Mouse (Mus musculus) ES-E14 (cell line): Measurements from ENCODE around the gene Cspg4. TPM values are rescaled to one million over a fixed set of nuclear protein-coding genes. Genes with fewer than 3 reads are reported as not detected.
"Not testable (repeated sequence)": the region's sequence is repeated elsewhere in the genome, so short reads cannot be mapped to it uniquely, and the experiment has no call there.

ENCODE experiments used
- DNase-seq: peaks from one replicate; pipeline ENCODE4 v3.0.0-alpha.2; 2013; ENCODE audit warnings: low read depth, low spot score
- H3K27ac ChIP-seq: 2 replicates; pipeline ENCODE4 v1.5.1; 2012; ENCODE audit warnings: low read depth, mild to moderate bottlenecking, low read length, moderate library complexity, mixed read lengths; ENCODE audit not compliant: poor library complexity, insufficient read depth, severe bottlenecking
- H3K36me3 ChIP-seq: 2 replicates; pipeline ENCODE4 v1.6.1; 2012; ENCODE audit warnings: mild to moderate bottlenecking, low read length, moderate library complexity, mixed read lengths; ENCODE audit not compliant: control insufficient read depth, poor library complexity, insufficient read depth, severe bottlenecking
- H3K4me1 ChIP-seq, 2 experiments: fragments of 150-350 bp in 1 of 2; sonication (generic) in 1 of 2; 2 replicates each; pipeline ENCODE4 v1.6.1; 2012; ENCODE audit warnings: low read length in 2 of 2, mild to moderate bottlenecking in 1 of 2, mixed read lengths in 1 of 2; ENCODE audit not compliant: control insufficient read depth in 2 of 2, insufficient read depth in 2 of 2, poor library complexity in 1 of 2
- H3K4me3 ChIP-seq, 2 experiments: fragments of 150-350 bp in 1 of 2; sonication (generic) in 1 of 2; 2 replicates each; pipeline ENCODE4 v1.5.1; 2012; ENCODE audit warnings: low read length in 2 of 2, low read depth in 1 of 2, mild to moderate bottlenecking in 1 of 2, mixed read lengths in 1 of 2; ENCODE audit not compliant: insufficient read depth in 1 of 2, poor library complexity in 1 of 2, severe bottlenecking in 1 of 2
- H3K9ac ChIP-seq: 2 replicates; pipeline ENCODE4 v1.6.1; 2012; ENCODE audit warnings: low read depth, mild to moderate bottlenecking, low read length, mixed read lengths; ENCODE audit not compliant: poor library complexity, insufficient read depth, severe bottlenecking
- H3K9me3 ChIP-seq: fragments of 150-350 bp; sonication (generic); 2 replicates; pipeline ENCODE4 v1.6.1; 2012; ENCODE audit warnings: low read depth, mild to moderate bottlenecking, low read length; ENCODE audit not compliant: control insufficient read depth, insufficient read depth
- CHD2 ChIP-seq: IDR thresholded peaks from 2 replicates; pipeline ENCODE4 v1.6.1; 2014; ENCODE audit warnings: mild to moderate bottlenecking, low read depth, low read length, inconsistent platforms
- HCFC1 ChIP-seq: IDR thresholded peaks from 2 replicates; pipeline ENCODE4 v1.6.1; 2012; ENCODE audit warnings: low read length, inconsistent platforms, borderline replicate concordance; ENCODE audit not compliant: insufficient read depth
- MAFK ChIP-seq: IDR thresholded peaks from 2 replicates; pipeline ENCODE4 v1.6.1; 2014; ENCODE audit warnings: mild to moderate bottlenecking, low read depth, low read length, inconsistent platforms; ENCODE audit not compliant: insufficient read depth
- ZC3H11A ChIP-seq: IDR thresholded peaks from 2 replicates; pipeline ENCODE4 v1.6.1; 2012; ENCODE audit warnings: low read depth, mild to moderate bottlenecking, inconsistent platforms, low read length, borderline replicate concordance
- ZNF384 ChIP-seq: IDR thresholded peaks from 2 replicates; pipeline ENCODE4 v1.6.1; 2012; ENCODE audit warnings: low read depth, low read length, inconsistent platforms
- in situ Hi-C, 2 experiments: fragments of 600-800 bp; cut with MboI; formaldehyde crosslinking; loops; one replicate each; pipeline ENCODE4 v1.15.1; 2025; ENCODE audit warnings: low sequenced_read_pairs in 2 of 2, inconsistent platforms in 1 of 2; ENCODE audit not compliant: unreplicated experiment in 2 of 2
- total RNA-seq: library from RNA; depleted of rRNA; stranded (reverse); fragments of 300-350 nt; gene quantifications from 2 replicates; pipeline ENCODE4 v1.2.3, GENCODE M21; 2012

Cspg4 gene
- total RNA-seq, 1 experiment = 1.3 TPM

GRCm38 (mm10) chr9:56900060-56900459 is 35.2 kb downstream of the Cspg4 start:
- H3K4me3 ChIP-seq = no peak overlapping the region
- H3K27ac ChIP-seq = no peak overlapping the region
- no peaks in the 10 kb centered on the region for H3K36me3 ChIP-seq
- H3K9me3 ChIP-seq = no peaks in the 10 kb centered on the region
- peaks cover 0 to 15% of the 10 kb centered on the region in 2 experiments; a peak in 2 of 4 replicates for H3K4me1 ChIP-seq
- no peak overlapping the region for H3K9ac ChIP-seq
- DNase-seq = no peak
- TF ChIP-seq MAFK (no peak), ZC3H11A (no peak), CHD2 (no peak), ZNF384 (no peak), HCFC1 (no peak)
- in situ Hi-C loops = no loop called here

GRCm38 (mm10) chr9:56900571-56900970 is 35.7 kb downstream of the Cspg4 start:
- no peak overlapping the region for H3K4me3 ChIP-seq
- no peak for DNase-seq
- in situ Hi-C loops = no loop called here
- no peaks in the 10 kb centered on the region for H3K36me3 ChIP-seq
- H3K9ac ChIP-seq = no peak overlapping the region; the same call in 1 of the 2 replicates
- TF ChIP-seq ZC3H11A (no peak), ZNF384 (no peak), CHD2 (no peak), MAFK (no peak), HCFC1 (no peak)
- H3K27ac ChIP-seq = peak overlapping the region; percentile 37; the same call in 1 of the 2 replicates
- no peaks in the 10 kb centered on the region for H3K9me3 ChIP-seq
- peaks cover 0 to 15% of the 10 kb centered on the region in 2 experiments; a peak in 2 of 4 replicates for H3K4me1 ChIP-seq

- no peak for TF ChIP-seq HCFC1
- TF ChIP-seq CHD2 = no peak
- no peak for TF ChIP-seq ZNF384
- TF ChIP-seq MAFK = no peak
- no peak for TF ChIP-seq ZC3H11A
- Histone ChIP-seq H3K9ac (no peak overlapping the region), H3K27ac (no peak overlapping the region; the same call in none of the 2 replicates), H3K9me3 (no peaks in the 10 kb centered on the region), H3K36me3 (no peaks in the 10 kb centered on the region), H3K4me3 (no peak overlapping the region), H3K4me1 (peaks cover 0 to 15% of the 10 kb centered on the region in 2 experiments; a peak in 2 of 4 replicates)
- DNase-seq = no peak
- in situ Hi-C loops = no loop called here
These were observed 36.4 kb downstream of the Cspg4 start for GRCm38 (mm10) chr9:56901187-56901586.

GRCm38 (mm10) chr9:56903662-56904061 is 38.8 kb downstream of the Cspg4 start:
- DNase-seq = no peak

GRCm38 (mm10) chr9:56907549-56907948 is 42.7 kb downstream of the Cspg4 start:
- Histone ChIP-seq H3K9me3 (no peaks in the 10 kb centered on the region), H3K4me1 (peaks cover 1 to 17% of the 10 kb centered on the region in 2 experiments; a peak in 2 of 4 replicates), H3K9ac (no peak overlapping the region), H3K27ac (peak overlapping the region; percentile 7; the same call in 1 of the 2 replicates), H3K36me3 (no peaks in the 10 kb centered on the region), H3K4me3 (no peak overlapping the region)
- TF ChIP-seq ZNF384 (no peak), MAFK (no peak), HCFC1 (no peak), CHD2 (no peak), ZC3H11A (no peak)
- in situ Hi-C loops = no loop called here
- no peak for DNase-seq

More at GRCm38 (mm10) chr9:56903662-56904061, 38.8 kb downstream of the Cspg4 start:
- no peak overlapping the region for H3K9ac ChIP-seq
- H3K4me1 ChIP-seq = peaks cover 0 to 21% of the 10 kb centered on the region in 2 experiments; a peak in 2 of 4 replicates
- no peaks in the 10 kb centered on the region for H3K9me3 ChIP-seq
- no peak overlapping the region for H3K27ac ChIP-seq
- in situ Hi-C loops = no loop called here
- TF ChIP-seq MAFK (no peak), ZNF384 (no peak), HCFC1 (no peak), ZC3H11A (no peak), CHD2 (no peak)
- no peak overlapping the region for H3K4me3 ChIP-seq
- H3K36me3 ChIP-seq = no peaks in the 10 kb centered on the region

- H3K4me3 ChIP-seq, H3K27ac ChIP-seq, H3K9ac ChIP-seq, H3K36me3 ChIP-seq, H3K9me3 ChIP-seq, in situ Hi-C loops: not testable (repeated sequence)
- peaks cover 1 to 24% of the 10 kb centered on the region in 2 experiments; a peak in 2 of 4 replicates for H3K4me1 ChIP-seq
- DNase-seq = peak; percentile 37
These were observed 45.2 kb downstream of the Cspg4 start for GRCm38 (mm10) chr9:56909991-56910390.
